Mouse (Mus musculus) limb, embryonic 13.5 days (tissue): ENCODE results near the gene Ino80b. TPM values are rescaled to one million over a fixed set of nuclear protein-coding genes. Genes with fewer than 3 reads are reported as not detected.
A peak's percentile ranks its signal among the peaks of the same experiment; 100 is the strongest.

Source experiments
- ATAC-seq: fragments of 200-750 bp; cut with Nextera tagmentation; 2 replicates; pipeline ENCODE4 v1.8.0; 2017; ENCODE audit warnings: low read depth, moderate number of reproducible peaks, moderate TSS enrichment; ENCODE audit not compliant: low FRiP score
- H3K27ac ChIP-seq: fragments of 300-500 bp; sonication (generic); 2 replicates; pipeline ENCODE4 v1.5.1; 2015; ENCODE audit warnings: inconsistent platforms, mild to moderate bottlenecking, moderate library complexity
- H3K27me3 ChIP-seq: fragments of 300-500 bp; sonication (generic); 2 replicates; pipeline ENCODE4 v1.6.1; 2015; ENCODE audit warnings: mild to moderate bottlenecking, inconsistent platforms
- H3K36me3 ChIP-seq: fragments of 300-500 bp; sonication (generic); 2 replicates; pipeline ENCODE4 v1.6.1; 2015; ENCODE audit warnings: inconsistent platforms, mild to moderate bottlenecking, moderate library complexity
- H3K4me1 ChIP-seq: fragments of 300-500 bp; sonication (generic); 2 replicates; pipeline ENCODE4 v1.6.1; 2015; ENCODE audit warnings: inconsistent platforms
- H3K4me2 ChIP-seq: fragments of 300-500 bp; sonication (generic); replicated peaks from 2 replicates; pipeline ENCODE4 v1.6.1; 2015; ENCODE audit warnings: inconsistent platforms, mild to moderate bottlenecking, moderate library complexity
- H3K4me3 ChIP-seq: fragments of 300-500 bp; sonication (generic); 2 replicates; pipeline ENCODE4 v1.5.1; 2015; ENCODE audit warnings: moderate library complexity, mild to moderate bottlenecking, inconsistent platforms
- H3K9ac ChIP-seq: fragments of 300-500 bp; sonication (generic); 2 replicates; pipeline ENCODE4 v1.6.1; 2015; ENCODE audit warnings: mild to moderate bottlenecking, inconsistent platforms
- H3K9me3 ChIP-seq: fragments of 300-500 bp; sonication (generic); 2 replicates; pipeline ENCODE4 v1.6.1; 2016; ENCODE audit warnings: inconsistent platforms
- WGBS: fragments of 180-500 bp; shearing (Covaris S2); methylation state at CpG from one replicate; pipeline ENCODE4 v1.1.7; 2015; 5-methylcytosine and 5-hydroxymethylcytosine counted together
- polyA plus RNA-seq: library from polyadenylated mRNA; unstranded; fragments of >200 nt; fragmentation: Nextera tagmentation; extraction: Ambion mirVana; gene quantifications from 2 replicates; pipeline ENCODE4 v1.2.1, GENCODE M21; 2015

The Ino80b gene
- polyA plus RNA-seq, 1 experiment from 2014 or later: 12.4 TPM

DNA sequence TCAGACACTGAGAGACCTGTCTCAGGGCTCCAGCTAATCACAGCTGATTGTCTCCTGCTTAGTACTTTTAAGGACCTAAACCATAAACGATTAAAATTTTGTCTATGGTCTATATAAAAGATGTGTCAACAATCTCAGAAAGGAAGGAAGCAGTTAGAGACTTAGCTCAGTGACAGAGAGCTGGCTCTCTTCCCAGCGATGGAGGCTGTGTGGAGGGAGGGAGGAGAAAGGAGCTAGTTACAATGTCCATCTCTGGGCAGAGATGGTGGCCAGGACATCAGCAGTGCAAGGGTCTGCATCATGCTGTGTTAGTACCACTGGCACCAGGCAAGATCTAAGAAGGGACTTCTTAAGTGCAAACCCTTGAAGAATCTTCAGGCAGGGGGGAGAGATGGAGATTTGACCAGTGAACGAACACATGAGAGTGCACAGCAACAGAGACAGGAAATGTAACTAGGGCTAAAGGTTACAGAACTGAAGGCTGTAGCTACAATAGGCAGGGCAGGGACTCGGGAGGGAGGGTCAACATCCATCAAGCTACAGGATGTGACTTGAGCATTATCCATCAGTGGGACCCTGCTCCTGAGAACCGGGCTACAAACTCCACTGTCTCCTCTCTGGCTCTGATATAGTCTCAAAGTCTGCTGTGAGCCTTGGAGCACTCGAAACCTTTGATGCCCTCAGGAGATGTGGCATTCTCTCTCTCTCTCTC is 32.7 kb downstream of the Ino80b start:
- no peak for ATAC-seq
- Histone ChIP-seq H3K4me3 (no peak overlapping the region), H3K4me1 (peaks cover 8% of the 10 kb centered on the region), H3K9ac (no peak overlapping the region), H3K9me3 (0 out of 2 replicates have a peak, but pooled peaks cover 3% of the 10 kb centered on the region), H3K4me2 (no peak overlapping the region), H3K36me3 (no peaks in the 10 kb centered on the region), H3K27me3 (peaks cover 46% of the 10 kb centered on the region), H3K27ac (no peak overlapping the region)
- 38% methylated on average over 6 of the region's 6 CpGs for WGBS

DNA sequence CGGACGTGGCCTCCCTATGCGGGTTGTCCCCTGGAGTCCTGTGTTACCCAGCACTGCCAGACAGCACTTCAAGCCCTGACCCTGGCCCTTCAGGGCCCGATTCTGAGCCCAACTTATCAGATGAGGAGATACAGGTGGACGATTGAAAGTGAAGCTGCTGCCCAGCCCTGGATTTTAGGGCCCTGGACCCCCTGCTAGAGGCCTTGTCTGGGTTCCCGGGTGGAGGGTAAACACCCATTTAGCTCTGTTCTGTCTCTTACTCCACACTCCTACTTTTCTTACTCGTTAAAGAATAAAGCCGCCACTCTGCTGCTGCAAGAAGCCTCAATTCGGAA is 37.3 kb downstream of the Ino80b start:
- 9% methylated on average over 9 of the region's 9 CpGs for WGBS
- H3K4me1 ChIP-seq: peaks cover 43% of the 10 kb centered on the region
- H3K27ac ChIP-seq: no peak overlapping the region
- peak overlapping the region; percentile 23; the same call in 1 of the 2 replicates for H3K4me3 ChIP-seq
- H3K27me3 ChIP-seq: peaks cover 92% of the 10 kb centered on the region
- H3K9ac ChIP-seq: peak overlapping the region; percentile 13
- H3K9me3 ChIP-seq: no peaks in the 10 kb centered on the region
- H3K36me3 ChIP-seq: no peaks in the 10 kb centered on the region
- peak overlapping the region; percentile 52 for H3K4me2 ChIP-seq
- no peak for ATAC-seq

DNA sequence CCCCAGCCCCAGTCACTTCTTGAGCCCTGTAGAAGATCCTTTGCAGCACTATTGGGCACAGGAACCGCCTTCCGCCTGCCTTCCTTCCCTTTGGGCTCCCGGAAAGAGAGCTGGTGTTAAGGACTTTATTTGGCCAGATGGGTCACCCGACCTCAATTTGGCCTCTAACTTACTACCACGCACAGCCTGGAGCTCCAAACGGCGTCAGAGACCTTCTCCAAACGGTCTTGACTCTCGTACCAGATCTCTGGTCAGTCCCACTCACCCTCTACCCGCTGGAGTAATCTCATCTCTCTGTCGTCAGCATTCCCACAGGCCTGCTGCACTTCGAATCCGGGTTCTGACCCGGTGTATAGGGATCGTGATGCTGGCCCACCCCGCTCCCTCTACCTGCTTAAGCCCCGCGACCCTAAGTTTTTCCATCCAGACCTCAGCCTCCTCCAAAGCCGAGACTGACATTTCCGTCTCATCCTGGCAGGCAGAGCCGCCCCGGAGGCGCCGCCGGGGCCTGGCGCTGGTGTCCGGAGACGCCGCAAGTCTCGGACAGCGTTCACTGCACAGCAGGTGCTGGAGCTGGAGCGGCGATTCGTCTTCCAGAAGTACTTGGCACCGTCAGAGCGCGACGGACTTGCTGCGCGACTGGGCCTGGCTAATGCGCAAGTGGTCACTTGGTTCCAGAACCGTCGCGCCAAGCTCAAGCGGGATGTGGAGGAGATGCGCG is 37.9 kb downstream of the Ino80b start:
- Histone ChIP-seq H3K27ac (no peak overlapping the region), H3K9ac (peak overlapping the region; percentile 13), H3K36me3 (peaks cover 4% of the 10 kb centered on the region), H3K27me3 (peaks cover 93% of the 10 kb centered on the region), H3K4me3 (peak overlapping the region; percentile 23), H3K4me1 (peaks cover 43% of the 10 kb centered on the region), H3K9me3 (no peaks in the 10 kb centered on the region), H3K4me2 (peak overlapping the region; percentile 52)
- WGBS: 2% methylated on average over 47 of the region's 47 CpGs
- no peak for ATAC-seq

DNA sequence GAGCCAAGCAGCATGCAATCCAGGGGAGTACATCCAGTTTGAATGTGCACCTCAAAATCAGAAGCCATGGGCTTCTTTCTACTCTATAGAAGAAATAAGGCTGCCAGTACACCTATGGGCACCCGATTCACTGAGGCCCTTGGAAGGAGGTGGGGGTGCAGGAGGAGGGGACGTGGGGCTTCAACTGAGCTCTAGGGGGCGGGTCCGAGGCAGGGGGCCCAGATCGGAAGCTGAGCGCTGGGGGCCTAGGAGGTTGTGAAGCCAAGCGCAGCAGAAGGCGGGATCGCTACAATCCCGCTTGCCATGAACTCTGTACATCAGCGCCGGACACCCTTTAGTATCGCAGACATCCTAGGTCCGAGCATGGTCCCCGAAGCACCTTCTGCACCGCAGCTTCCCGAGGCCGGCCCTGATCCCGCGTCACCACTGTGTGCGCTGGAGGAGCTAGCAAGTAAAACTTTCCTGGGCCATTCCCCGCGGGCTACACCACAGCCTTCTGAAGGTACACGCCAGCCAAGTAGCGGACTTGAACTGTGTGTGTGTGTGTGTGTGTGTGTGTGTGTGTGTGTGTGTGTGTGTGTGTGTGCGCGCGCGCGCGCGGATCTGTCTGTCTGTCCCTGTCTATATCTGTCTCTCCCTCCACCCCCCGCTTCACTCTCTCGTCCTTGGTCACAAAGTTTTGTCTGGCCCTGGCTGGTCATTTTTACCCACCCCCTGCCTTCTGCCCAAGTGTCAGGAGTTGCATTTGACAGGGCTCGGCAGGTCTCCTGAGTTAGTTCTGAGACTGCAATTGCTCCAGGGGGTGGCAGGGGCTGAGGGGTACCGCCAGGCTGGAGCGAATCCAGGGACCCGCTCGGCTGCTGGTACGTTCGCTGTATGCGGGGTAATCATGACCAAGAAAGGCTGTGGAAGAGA is 38.9 kb downstream of the Ino80b start, which contains the start of gene Lbx2:
TSS of gene Lbx2 (plus strand) at position 247 of the 915 bp plus-strand sequence.
- Histone ChIP-seq H3K36me3 (peaks cover 13% of the 10 kb centered on the region), H3K4me1 (peaks cover 43% of the 10 kb centered on the region), H3K27me3 (peaks cover 95% of the 10 kb centered on the region), H3K27ac (no peak within 1 kb of the TSS), H3K4me3 (peak within 1 kb of the TSS; percentile 37), H3K4me2 (peak within 1 kb of the TSS; percentile 64), H3K9ac (peak within 1 kb of the TSS; percentile 54), H3K9me3 (no peaks in the 10 kb centered on the region)
- ATAC-seq: no peak
- 2% methylated on average over 40 of the region's 42 CpGs for WGBS

DNA sequence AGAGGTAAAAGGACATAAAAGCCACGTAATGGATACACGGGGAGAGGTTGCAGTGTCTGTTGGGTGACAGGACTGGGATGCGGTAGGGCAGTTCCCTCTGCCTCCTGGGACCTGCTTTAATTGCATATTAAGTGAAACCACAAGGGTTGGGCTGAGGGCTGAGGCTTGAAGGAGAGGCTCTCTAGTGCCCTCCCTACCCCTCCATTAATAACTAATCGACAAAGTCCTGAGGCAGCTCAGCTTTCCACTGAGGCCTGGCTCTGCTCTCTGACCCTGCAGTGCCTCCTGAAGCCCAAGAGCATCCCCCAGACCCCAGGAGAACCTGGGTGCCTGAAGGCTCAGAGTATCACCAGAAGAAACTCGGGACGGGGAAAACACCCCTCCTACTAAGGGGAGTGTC is 40.8 kb downstream of the Ino80b start:
- no peak overlapping the region for H3K4me2 ChIP-seq
- no peak overlapping the region for H3K27ac ChIP-seq
- peaks cover 26% of the 10 kb centered on the region for H3K36me3 ChIP-seq
- ATAC-seq: no peak
- 3% methylated on average over 6 of the region's 6 CpGs for WGBS
- H3K4me3 ChIP-seq: no peak overlapping the region
- no peaks in the 10 kb centered on the region for H3K9me3 ChIP-seq
- peaks cover 44% of the 10 kb centered on the region for H3K4me1 ChIP-seq
- H3K9ac ChIP-seq: no peak overlapping the region
- H3K27me3 ChIP-seq: peaks cover 76% of the 10 kb centered on the region

DNA sequence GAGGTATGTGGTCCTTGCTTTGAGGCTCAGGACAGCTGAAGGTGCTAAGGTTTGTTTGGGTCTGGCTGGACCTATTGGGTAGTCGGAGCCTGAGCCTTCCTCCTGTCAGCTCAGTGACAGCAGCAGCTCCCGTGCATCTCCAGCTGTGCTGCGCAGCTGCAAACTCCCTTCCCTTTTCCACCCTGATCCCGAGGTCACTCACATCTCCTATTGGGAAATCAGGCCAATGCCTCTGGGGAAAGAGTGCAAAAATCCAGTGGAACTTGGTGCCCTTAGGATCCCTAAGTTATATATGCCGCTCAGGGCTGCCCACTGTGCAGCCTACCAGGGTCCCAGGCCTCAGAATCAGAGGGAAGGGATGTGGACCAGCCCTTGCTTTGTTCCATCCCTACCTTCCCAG is 41.7 kb downstream of the Ino80b start:
- Histone ChIP-seq H3K4me2 (no peak overlapping the region), H3K27ac (no peak overlapping the region), H3K36me3 (peaks cover 26% of the 10 kb centered on the region), H3K4me3 (no peak overlapping the region), H3K27me3 (peaks cover 67% of the 10 kb centered on the region), H3K9me3 (no peaks in the 10 kb centered on the region), H3K9ac (no peak overlapping the region), H3K4me1 (peaks cover 52% of the 10 kb centered on the region)
- no peak for ATAC-seq
- 24% methylated on average over 5 of the region's 5 CpGs for WGBS

DNA sequence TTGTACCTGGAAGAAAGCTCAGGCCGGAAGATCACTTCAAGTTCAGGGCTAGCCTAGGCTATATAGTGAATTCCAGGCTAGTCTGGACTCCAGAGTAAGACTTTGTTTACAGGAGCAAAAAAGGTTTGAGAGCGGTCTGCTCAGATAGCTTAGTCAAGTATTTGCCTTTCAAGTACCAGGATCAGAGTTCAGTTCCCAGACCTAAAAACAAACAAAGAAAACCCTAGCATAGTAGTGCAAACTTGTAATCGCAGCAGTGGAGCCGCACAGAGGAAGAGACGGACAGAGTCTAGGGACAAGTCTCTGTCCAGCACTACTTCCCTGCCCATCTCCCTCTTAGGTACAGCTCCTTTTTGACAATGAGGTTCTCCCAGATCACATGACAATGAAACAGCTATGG is 45.0 kb downstream of the Ino80b start:
- WGBS: 97% methylated on average over 5 of the region's 5 CpGs
- H3K4me1 ChIP-seq: peaks cover 27% of the 10 kb centered on the region
- H3K27ac ChIP-seq: no peak overlapping the region
- H3K36me3 ChIP-seq: peaks cover 26% of the 10 kb centered on the region
- no peaks in the 10 kb centered on the region for H3K9me3 ChIP-seq
- H3K4me3 ChIP-seq: no peak overlapping the region
- no peak overlapping the region for H3K4me2 ChIP-seq
- H3K9ac ChIP-seq: no peak overlapping the region
- ATAC-seq: no peak
- H3K27me3 ChIP-seq: peaks cover 50% of the 10 kb centered on the region

DNA sequence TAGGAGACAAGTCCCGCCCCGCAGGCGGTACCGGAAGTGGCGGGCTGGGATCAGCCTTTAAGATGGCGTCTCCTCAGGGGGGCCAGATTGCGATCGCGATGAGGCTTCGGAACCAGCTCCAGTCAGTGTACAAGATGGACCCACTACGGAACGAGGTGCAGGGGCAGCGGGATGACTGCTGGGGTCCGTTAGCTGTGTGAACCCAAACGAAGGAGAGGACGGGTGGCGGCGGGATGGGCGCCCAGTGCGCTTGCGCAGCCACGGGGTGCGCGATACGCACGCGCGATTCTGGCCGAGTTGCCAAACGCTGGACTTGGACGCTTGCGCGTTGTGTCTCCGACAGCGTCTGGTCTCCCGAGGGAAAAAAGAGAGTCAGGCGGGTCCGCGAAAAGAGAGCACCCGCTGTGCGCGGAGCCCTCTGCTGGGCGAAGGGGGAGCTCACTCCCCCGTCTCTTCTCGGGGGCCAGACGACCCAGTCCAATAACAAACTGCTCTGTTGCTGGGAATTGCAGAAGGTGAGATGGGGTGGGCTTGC is 46.8 kb downstream of the Ino80b start:
- peak overlapping the region; percentile 96 for H3K4me2 ChIP-seq
- H3K9me3 ChIP-seq: no peaks in the 10 kb centered on the region
- H3K27ac ChIP-seq: peak overlapping the region; percentile 64; the same call in 1 of the 2 replicates
- ATAC-seq: peak; percentile 90
- H3K27me3 ChIP-seq: peaks cover 50% of the 10 kb centered on the region
- H3K9ac ChIP-seq: peak overlapping the region; percentile 76
- peaks cover 26% of the 10 kb centered on the region for H3K36me3 ChIP-seq
- H3K4me3 ChIP-seq: peak overlapping the region; percentile 77
- under 1% methylated on average over 46 of the region's 46 CpGs for WGBS
- peaks cover 14% of the 10 kb centered on the region for H3K4me1 ChIP-seq

DNA sequence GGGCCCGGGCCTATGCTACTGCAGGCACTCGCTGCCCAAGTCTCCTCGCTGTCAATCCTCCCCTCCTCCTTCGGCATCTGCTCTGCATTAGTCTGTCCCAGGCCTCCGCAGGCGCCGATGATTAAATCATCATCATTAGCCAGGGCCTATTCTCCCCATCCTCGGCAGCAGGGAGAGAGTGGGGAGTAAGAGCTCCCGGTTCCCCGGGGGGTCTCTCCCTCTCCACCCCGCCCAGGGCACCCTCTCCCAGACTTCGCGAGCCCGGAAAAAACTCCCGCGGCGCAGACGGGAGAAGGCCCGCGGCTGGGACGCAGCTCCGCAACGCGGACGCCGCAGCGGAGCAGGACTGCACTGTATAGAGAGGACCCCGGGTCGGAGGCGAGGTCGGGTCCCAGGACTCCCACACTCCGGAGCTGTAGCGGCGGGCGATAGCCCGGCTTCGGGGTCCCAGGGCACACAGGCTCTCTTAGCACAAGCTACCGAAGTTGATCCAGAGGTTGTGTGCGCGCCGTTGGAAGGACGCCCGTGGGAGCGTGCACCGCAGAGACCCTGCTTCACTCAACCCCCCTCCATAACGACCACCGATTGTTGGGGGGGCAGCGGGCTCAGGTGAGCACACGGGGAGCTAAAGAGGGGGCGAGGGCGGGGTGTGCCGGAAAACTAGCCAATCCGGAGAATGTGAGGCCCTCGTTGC is 47.5 kb downstream of the Ino80b start, which contains the start of gene Pcgf1:
TSS of gene Pcgf1 (plus strand) at position 240 of the 694 bp plus-strand sequence.
- Histone ChIP-seq H3K9me3 (no peaks in the 10 kb centered on the region), H3K4me2 (peak within 1 kb of the TSS; percentile 96), H3K9ac (peak within 1 kb of the TSS; percentile 76), H3K4me3 (peak within 1 kb of the TSS; percentile 77), H3K4me1 (peaks cover 14% of the 10 kb centered on the region), H3K27ac (peak within 1 kb of the TSS; percentile 65), H3K36me3 (peaks cover 26% of the 10 kb centered on the region), H3K27me3 (peaks cover 50% of the 10 kb centered on the region)
- peak; percentile 97 for ATAC-seq
- WGBS: under 1% methylated on average over 54 of the region's 54 CpGs

DNA sequence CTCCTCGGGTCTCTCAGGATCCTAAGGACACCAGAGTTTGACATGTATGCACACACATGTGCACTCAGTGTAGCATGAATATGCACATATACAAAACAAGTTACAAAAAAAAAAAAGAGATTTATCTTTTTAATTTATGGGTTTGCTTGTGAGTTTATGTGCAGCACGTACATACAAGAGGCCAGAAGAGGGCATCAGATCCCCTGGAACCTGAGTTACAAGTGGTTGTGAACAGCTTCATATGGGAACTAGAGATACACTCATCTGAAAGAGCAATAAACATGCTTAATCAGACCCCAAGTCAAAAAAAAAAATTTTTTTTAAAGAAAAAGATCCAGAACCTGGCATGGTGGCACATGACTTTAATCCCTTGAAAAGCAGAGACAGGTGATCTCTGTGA is 50.3 kb downstream of the Ino80b start:
- 23% methylated on average over 2 of the region's 2 CpGs for WGBS

More for the DNA sequence above, 50.3 kb downstream of the Ino80b start:
- Histone ChIP-seq H3K36me3 (no peaks in the 10 kb centered on the region), H3K27me3 (peaks cover 68% of the 10 kb centered on the region), H3K9ac (no peak overlapping the region), H3K4me2 (no peak overlapping the region), H3K27ac (no peak overlapping the region), H3K9me3 (no peaks in the 10 kb centered on the region), H3K4me3 (no peak overlapping the region), H3K4me1 (peaks cover 27% of the 10 kb centered on the region)
- no peak for ATAC-seq
